Mouse (Mus musculus) layer of hippocampus, postnatal 10 days (tissue): ENCODE data around the gene Bhlha15. TPM values are rescaled to one million over a fixed set of nuclear protein-coding genes. Genes with fewer than 3 reads are reported as not detected.

Experiments
- DNase-seq, 2 experiments: peaks; one replicate each; pipeline ENCODE4 v3.0.0; 2021; ENCODE audit warnings: low spot score in 2 of 2
- total RNA-seq, 2 experiments: library from RNA; stranded (reverse); gene quantifications; 2 replicates each; pipeline ENCODE4 v1.2.3; 2021

Bhlha15 gene
- total RNA-seq, 2 experiments from 2014 or later = 0.27 to 0.43 TPM

DNA sequence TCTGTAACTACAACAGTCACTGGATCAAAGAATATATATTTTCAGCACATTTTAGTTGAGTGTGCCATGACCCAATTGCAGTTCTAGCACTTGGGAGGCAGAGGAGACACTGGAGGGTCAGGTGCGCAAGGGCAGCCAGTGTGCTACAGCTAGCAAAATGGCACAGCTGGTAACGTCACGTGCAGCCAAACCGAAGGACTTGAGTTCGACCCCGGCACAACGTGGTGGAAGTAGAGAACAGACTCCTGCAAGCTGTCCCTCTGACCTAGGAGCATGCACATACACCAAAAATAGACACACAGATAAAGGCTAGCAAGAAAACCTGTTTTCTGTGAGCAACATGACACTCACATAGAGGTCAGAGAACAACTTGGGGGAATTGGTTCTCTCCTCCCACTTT, 759 bp upstream of the Bhlha15 start:
- DNase-seq = no peak

DNA sequence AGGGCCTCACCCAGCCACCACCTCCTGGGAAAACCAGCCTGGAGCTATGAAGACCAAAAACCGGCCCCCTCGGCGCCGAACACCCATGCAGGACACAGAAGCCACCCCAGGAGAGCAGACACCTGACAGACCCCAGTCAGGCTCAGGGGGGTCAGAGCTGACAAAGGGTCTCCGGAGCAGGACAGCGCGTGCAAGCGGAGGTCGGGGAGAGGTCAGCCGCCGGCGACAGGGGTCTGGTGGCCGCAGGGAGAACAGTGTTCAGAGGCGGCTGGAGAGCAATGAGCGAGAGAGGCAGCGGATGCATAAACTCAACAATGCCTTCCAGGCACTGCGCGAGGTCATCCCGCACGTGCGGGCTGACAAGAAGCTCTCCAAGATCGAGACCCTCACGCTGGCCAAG, 940 bp downstream of the Bhlha15 start:
- DNase-seq = no peak

GRCm38 (mm10) chr5:144192673-144193072, 2.6 kb downstream of the Bhlha15 start:
- DNase-seq = no peak

DNA sequence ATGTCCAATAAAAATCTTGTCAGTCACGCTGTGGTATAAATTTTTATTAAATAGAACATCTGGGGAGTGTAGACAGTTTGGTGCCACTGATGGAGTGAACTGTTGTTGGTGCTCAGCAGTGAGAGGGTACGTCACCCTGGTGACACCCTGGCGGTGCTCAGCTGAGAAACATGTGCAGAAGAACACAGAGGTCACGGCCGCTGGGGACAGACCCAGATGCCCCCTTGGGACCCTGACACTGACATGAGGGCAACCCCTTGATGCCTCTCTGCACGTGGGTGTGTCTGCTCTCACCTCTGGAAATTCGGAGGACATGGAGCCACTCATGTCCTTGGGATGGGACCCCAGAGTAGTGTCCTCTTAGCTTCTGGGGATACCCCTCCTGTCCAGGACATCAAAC, 4.3 kb downstream of the Bhlha15 start:
- DNase-seq = no peak

GRCm38 (mm10) chr5:144195567-144195966, 5.5 kb downstream of the Bhlha15 start:
- DNase-seq = no peak

DNA sequence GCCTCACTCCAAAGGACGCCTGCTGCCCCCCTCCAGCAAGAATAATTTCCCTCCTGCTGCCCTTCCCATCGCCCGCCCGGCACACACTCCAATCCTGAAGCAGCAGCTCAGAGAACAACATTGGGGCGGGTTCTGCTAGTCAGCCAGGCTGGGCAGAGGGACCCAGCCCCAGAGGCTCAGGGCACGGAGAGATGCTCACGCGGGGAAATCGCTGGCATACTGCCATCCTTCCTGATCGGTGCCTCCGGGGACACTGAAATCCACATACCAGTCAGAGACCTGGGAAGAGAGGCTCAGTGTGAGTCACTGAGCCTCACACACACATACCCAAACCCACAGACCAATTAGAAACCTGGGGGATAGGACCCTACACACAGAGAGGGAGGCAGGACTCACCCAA, 10.5 kb downstream of the Bhlha15 start:
- no peak for DNase-seq

DNA sequence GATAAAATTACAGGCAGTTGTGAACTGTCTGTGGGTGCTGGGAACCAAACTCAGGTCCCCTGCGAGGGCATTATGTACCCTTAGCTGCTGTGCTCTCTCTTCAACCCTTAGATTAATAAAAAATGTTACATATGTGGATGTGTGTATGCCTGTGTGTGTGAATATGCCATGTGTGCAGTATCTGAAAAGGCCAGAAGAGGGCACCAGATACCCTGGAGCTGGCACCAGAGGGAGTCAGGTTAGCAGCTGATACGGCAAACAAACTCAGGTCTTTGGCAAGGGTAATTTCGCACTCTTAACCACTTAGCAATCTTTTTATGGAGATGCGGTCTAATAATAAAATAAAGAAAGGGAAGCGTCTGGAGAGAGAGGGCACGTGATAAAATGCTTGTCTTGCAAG, 12.3 kb downstream of the Bhlha15 start:
- no peak for DNase-seq

- no peak for DNase-seq
Observed at GRCm38 (mm10) chr5:144203398-144203959, 13.4 kb downstream of the Bhlha15 start.

- DNase-seq = no peak
Observed at GRCm38 (mm10) chr5:144204303-144204702, 14.2 kb downstream of the Bhlha15 start.

GRCm38 (mm10) chr5:144204911-144205310, 14.8 kb downstream of the Bhlha15 start:
- DNase-seq = no peak

DNA sequence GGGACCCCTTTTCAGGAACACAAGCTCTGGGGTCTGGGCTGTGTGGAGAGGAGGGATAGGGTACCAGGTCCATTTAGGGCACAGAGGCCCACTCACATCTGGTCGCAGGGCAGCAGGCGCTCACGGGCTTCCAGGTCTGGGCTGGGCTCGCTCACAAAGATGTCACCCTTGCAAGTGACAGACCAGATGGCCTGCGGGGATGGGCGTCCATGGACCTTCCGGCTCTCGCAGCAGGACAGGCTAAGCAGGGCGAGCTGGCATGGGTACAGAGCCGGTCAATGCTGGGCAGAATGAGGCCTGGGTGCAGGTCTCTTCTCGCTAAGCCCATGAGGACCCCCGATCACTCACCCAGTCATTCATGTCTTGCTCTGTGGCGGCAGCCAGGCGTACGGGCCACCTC, 16.0 kb downstream of the Bhlha15 start:
- DNase-seq = no peak

DNA sequence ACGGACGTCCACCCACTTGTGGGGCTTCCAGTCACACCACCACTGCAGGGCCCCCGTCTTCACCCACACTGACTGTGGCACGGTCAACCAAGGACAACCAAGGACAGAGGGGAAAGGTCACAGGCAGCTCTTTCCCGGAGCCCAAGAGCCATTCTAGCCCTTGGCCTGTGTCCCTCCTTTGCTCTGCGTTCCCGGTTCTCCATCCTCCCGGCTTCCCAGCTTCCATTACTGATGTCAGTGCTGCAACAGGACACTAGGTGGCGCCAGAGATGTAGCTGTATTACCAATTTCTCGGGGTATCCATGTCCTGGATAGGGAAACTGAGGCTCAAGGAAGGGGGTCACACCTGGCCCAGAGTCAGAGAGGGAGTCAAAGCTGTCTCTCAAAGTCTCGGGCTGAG, 17.4 kb downstream of the Bhlha15 start:
- peak; percentile 70 to 72 for DNase-seq

DNA sequence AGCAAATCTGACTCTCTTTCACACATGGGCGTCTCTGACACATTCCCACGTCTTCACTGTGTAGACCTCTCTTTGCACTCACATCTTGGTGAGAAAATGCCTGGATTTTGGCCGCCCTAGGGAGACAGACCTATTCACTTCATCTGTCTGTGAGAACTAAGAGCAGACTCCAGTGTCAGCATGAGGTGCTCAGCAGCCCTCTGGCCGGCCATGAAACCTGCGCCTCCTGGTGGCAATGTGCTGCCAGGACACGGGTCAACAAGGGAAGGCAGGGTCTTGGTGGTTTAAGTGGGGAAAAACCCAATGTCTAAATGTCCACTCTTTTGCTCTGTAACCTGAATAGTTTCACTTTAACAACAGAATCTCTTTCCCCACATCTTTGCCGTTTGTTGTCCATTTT, 24.4 kb downstream of the Bhlha15 start:
- peak; percentile 66 to 71 for DNase-seq

GRCm38 (mm10) chr5:144215992-144216391, 25.9 kb downstream of the Bhlha15 start:
- no peak for DNase-seq

- DNase-seq = no peak
Observed at GRCm38 (mm10) chr5:144218061-144218460, 28.0 kb downstream of the Bhlha15 start.

DNA sequence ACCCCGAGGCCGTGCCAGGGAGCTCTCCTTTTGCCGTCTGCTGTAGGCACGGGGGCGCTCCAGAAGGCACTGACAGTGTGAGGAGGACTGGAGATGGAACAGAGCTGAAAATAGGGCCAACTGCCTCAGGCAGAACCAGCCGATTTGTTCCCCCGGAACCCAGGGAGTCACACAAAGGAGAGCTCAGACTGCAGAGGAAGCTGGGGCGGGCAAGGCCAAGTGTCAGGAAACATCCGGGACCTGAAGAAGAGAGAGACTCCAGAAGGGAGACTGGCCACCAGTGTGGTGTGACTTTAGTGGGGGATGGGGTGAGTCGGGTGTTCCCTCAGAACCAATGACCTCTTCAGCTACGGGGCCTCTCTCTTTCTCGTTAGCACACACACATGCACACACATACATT, 29.2 kb downstream of the Bhlha15 start:
- no peak for DNase-seq

DNA sequence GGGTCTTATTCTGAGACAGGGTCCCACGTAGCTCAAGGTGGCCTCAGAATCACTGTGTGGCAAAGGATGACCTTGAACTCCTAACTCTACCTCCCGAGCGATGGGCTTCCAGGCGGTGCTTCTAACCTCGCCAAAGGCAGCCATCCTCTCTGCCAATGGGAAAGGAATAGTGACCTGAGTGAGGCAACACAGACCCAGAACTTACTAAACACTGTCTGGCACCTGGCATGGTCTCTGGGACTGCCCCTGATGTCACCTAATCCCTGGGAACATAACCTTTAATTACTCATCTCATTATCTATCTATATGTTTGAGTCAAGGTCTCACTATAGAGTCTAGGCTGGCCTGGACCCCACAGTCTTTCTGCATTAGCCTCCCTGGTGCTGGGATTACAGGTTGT, 29.9 kb downstream of the Bhlha15 start:
- no peak for DNase-seq

- DNase-seq = no peak
Observed at GRCm38 (mm10) chr5:144221305-144221704, 31.2 kb downstream of the Bhlha15 start.

DNA sequence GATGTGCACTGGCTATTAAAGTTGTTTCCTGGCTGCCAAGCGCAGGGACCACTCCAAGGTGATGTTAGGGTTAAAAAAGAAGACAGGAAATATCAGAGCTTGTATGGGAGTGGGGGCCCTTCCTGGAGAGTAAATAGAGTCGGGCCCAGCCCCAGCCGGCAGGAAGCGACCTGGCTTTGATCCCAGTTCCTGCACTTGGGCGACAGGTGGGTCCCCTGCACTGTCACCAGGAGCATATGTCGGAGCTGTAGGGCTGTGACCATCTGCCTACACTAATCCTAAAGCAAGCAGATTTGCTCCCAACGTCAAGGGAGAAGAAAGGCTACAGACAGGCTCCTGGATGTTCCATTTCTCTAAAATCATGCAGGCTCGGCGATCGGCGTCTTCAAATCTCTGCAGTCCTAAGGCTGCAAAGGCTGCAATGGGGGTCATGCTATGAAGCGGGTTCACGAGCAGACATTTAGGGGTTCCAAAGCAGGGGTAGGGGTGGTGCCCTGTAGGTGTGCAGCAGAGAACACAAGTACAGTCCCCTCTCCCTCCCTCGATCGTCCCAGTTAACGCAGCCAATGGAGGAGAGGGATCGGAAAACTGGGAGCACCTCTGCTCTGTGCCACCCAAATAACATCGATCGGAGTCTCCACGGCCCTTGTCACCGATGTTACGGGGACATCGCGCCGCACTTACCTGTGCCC, 32.9 kb downstream of the Bhlha15 start:
- DNase-seq = peak; percentile 28 to 34

DNA sequence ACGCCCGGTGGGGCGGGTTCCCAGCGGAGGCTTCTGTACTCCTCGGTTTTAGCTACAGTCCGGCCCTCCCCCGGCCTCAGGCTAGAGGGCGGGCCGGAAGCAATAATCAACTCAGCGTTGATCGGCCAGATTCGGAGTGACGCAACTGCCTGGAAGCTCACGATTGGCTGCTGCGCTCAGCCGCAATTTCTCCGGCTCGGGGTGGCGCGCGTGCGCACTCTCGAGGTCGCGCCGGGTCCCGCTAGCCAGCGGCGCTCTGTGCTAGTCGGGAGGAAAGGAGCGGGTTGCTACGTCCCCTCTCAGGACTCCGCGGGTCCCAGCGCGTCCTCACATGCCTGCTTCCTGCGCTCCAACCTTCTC, 33.4 kb downstream of the Bhlha15 start, which contains the start of gene Tecpr1:
Tecpr1 (minus strand) TSS at position 113 of the 360 bp plus-strand sequence.
- peak; percentile 90 to 95 for DNase-seq

DNA sequence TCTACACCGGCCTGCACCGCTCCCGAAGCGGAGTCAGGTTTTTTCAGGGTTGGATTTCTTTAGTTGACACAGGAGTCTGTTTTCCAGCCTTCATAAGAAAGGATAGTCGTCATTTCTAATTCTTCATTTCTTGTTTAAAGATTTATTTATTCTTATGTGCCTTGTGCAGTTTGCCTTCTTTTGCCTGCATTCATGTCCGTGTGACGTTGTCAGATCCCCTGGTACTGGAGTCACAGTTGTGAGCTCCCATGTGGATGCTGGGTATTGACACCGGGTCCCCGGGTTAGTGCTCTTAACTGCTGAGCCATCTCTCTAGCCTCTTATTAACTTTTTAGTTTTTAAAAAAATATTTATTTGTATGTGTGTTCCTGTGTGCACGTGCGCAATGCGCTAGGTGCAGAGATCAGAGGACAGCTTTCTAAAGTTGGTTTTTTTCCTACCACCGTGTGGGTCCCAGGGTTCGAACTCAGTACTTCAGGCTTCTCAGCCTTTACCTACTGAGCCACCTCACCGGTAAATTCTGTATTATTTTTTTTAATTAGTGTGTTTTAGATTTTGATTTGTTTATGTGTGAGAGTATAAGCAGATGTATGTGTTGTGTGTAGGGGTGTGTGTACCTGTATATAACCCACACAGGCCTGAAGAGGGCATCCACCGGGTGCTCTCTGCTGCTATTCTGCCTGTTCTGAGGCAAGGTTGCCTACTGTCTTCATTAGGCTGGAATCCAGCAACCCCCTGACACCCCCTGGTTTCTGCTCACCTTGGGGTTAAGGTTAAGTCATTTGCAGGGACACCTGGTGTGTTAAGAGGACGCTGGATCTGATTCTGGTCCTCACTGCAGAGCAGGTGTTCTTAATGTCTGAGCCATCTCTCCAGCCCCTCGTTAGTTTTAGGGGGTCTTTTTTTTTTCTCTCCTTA, 34.1 kb downstream of the Bhlha15 start:
- no peak for DNase-seq

DNA sequence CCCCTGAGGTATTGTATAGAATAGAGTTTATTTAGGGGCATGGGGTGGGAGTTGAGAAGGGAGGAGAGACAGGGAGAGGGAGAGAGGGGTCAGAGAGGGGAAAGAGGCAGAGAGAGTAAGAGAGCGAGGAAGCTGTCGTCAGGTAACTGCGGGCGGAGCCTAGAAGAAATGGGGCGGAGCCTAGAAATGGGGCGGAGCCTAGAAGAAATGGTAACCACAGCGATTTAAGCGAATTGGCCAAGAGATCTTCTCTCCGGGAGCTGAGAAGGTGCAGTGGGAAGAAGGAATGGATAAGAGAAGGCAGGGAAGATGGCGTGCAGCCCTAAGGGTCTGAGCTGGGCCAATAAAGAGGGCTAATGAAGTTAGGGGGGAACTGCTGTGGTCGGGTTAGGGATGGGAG, 36.1 kb downstream of the Bhlha15 start:
- DNase-seq = no peak
